Mouse (Mus musculus): ENCODE data around the gene Stxbp1. TPM values are rescaled to one million over a fixed set of nuclear protein-coding genes. Genes with fewer than 3 reads are reported as not detected.

Gene Stxbp1
- polyA plus RNA-seq, 1 experiment from 2014 or later: 26.8 TPM

- no peak for ATAC-seq (ENCODE audit: low read depth)
- Histone ChIP-seq H3K4me1 (ENCODE audit: control insufficient read depth, insufficient read depth, low read length) (no peaks in the 10 kb centered on the region), H3K4me2 (ENCODE audit: low read depth, low read length) (no peak overlapping the region), H3K9me3 (ENCODE audit: control insufficient read depth, low read length) (no peaks in the 10 kb centered on the region), H3K4me3 (ENCODE audit: low read depth, low read length) (no peak overlapping the region), H3K27me3 (replicated peaks; ENCODE audit: control insufficient read depth, insufficient read depth, low read length) (no peaks in the 10 kb centered on the region), H3K9ac (ENCODE audit: low read depth, low read length) (no peak overlapping the region), H3K27ac (replicated peaks; ENCODE audit: low read depth, low read length) (no peak overlapping the region), H3K36me3 (ENCODE audit: control insufficient read depth, insufficient read depth, low read length) (no peaks in the 10 kb centered on the region)
- DNase-seq (ENCODE audit: low spot score): no peak
- 60% methylated on average over 4 of the region's 4 CpGs for WGBS
Observed at GRCm38 (mm10) chr2:32867354-32867753, 20.3 kb upstream of the Stxbp1 start.

- no peak for ATAC-seq (ENCODE audit: low read depth)
Observed at GRCm38 (mm10) chr2:32864755-32865154, 17.7 kb upstream of the Stxbp1 start.

GRCm38 (mm10) chr2:32863317-32863716, 16.3 kb upstream of the Stxbp1 start:
- no peak overlapping the region for H3K9ac ChIP-seq (ENCODE audit: low read depth, low read length)
- ATAC-seq (ENCODE audit: low read depth) (no peak), DNase-seq (ENCODE audit: low spot score) (no peak)
- no peak overlapping the region for H3K4me3 ChIP-seq (ENCODE audit: low read depth, low read length)
- H3K4me1 ChIP-seq (ENCODE audit: control insufficient read depth, insufficient read depth, low read length): no peaks in the 10 kb centered on the region
- H3K9me3 ChIP-seq (ENCODE audit: control insufficient read depth, low read length): no peaks in the 10 kb centered on the region
- no peak overlapping the region for H3K4me2 ChIP-seq (ENCODE audit: low read depth, low read length)
- H3K27ac ChIP-seq (replicated peaks; ENCODE audit: low read depth, low read length): no peak overlapping the region
- WGBS: 87% methylated on average over 3 of the region's 3 CpGs
- H3K27me3 ChIP-seq (replicated peaks; ENCODE audit: control insufficient read depth, insufficient read depth, low read length): no peaks in the 10 kb centered on the region
- no peaks in the 10 kb centered on the region for H3K36me3 ChIP-seq (ENCODE audit: control insufficient read depth, insufficient read depth, low read length)

More at GRCm38 (mm10) chr2:32864755-32865154, 17.7 kb upstream of the Stxbp1 start:
- no peaks in the 10 kb centered on the region for H3K36me3 ChIP-seq (ENCODE audit: control insufficient read depth, insufficient read depth, low read length)
- DNase-seq (ENCODE audit: low spot score): peak; percentile 70
- H3K9ac ChIP-seq (ENCODE audit: low read depth, low read length): no peak overlapping the region
- H3K4me2 ChIP-seq (ENCODE audit: low read depth, low read length): no peak overlapping the region
- no peak overlapping the region for H3K27ac ChIP-seq (replicated peaks; ENCODE audit: low read depth, low read length)
- H3K9me3 ChIP-seq (ENCODE audit: control insufficient read depth, low read length): no peaks in the 10 kb centered on the region
- H3K4me3 ChIP-seq (ENCODE audit: low read depth, low read length): no peak overlapping the region
- no peaks in the 10 kb centered on the region for H3K27me3 ChIP-seq (replicated peaks; ENCODE audit: control insufficient read depth, insufficient read depth, low read length)
- no peaks in the 10 kb centered on the region for H3K4me1 ChIP-seq (ENCODE audit: control insufficient read depth, insufficient read depth, low read length)
- 63% methylated on average over 2 of the region's 2 CpGs for WGBS

GRCm38 (mm10) chr2:32860799-32861198, 13.8 kb upstream of the Stxbp1 start:
- no peak overlapping the region for H3K4me2 ChIP-seq (ENCODE audit: low read depth, low read length)
- H3K4me1 ChIP-seq (ENCODE audit: control insufficient read depth, insufficient read depth, low read length): no peaks in the 10 kb centered on the region
- H3K36me3 ChIP-seq (ENCODE audit: control insufficient read depth, insufficient read depth, low read length): no peaks in the 10 kb centered on the region
- no peak for ATAC-seq (ENCODE audit: low read depth)
- 78% methylated on average over 8 of the region's 8 CpGs for WGBS
- no peaks in the 10 kb centered on the region for H3K9me3 ChIP-seq (ENCODE audit: control insufficient read depth, low read length)
- H3K4me3 ChIP-seq (ENCODE audit: low read depth, low read length): no peak overlapping the region
- H3K9ac ChIP-seq (ENCODE audit: low read depth, low read length): no peak overlapping the region
- no peaks in the 10 kb centered on the region for H3K27me3 ChIP-seq (replicated peaks; ENCODE audit: control insufficient read depth, insufficient read depth, low read length)
- DNase-seq (ENCODE audit: low spot score): no peak
- no peak overlapping the region for H3K27ac ChIP-seq (replicated peaks; ENCODE audit: low read depth, low read length)

- DNase-seq (ENCODE audit: low spot score): no peak
- Histone ChIP-seq H3K4me3 (ENCODE audit: low read depth, low read length) (no peak overlapping the region), H3K27ac (replicated peaks; ENCODE audit: low read depth, low read length) (no peak overlapping the region), H3K4me2 (ENCODE audit: low read depth, low read length) (no peak overlapping the region), H3K9ac (ENCODE audit: low read depth, low read length) (no peak overlapping the region), H3K36me3 (ENCODE audit: control insufficient read depth, insufficient read depth, low read length) (no peaks in the 10 kb centered on the region), H3K9me3 (ENCODE audit: control insufficient read depth, low read length) (no peaks in the 10 kb centered on the region), H3K27me3 (replicated peaks; ENCODE audit: control insufficient read depth, insufficient read depth, low read length) (no peaks in the 10 kb centered on the region), H3K4me1 (ENCODE audit: control insufficient read depth, insufficient read depth, low read length) (no peaks in the 10 kb centered on the region)
- ATAC-seq (ENCODE audit: low read depth): no peak
- 79% methylated on average over 5 of the region's 5 CpGs for WGBS
Observed at GRCm38 (mm10) chr2:32859622-32860012, 12.6 kb upstream of the Stxbp1 start.

- peak; percentile 45; the same call in 1 of the 2 replicates for ATAC-seq (ENCODE audit: low read depth)
- DNase-seq (ENCODE audit: low spot score): no peak
Observed at GRCm38 (mm10) chr2:32859010-32859621, 12.1 kb upstream of the Stxbp1 start.

GRCm38 (mm10) chr2:32857584-32857983, 10.5 kb upstream of the Stxbp1 start:
- no peaks in the 10 kb centered on the region for H3K9me3 ChIP-seq (ENCODE audit: control insufficient read depth, low read length)
- ATAC-seq (ENCODE audit: low read depth) (peak; percentile 78), DNase-seq (ENCODE audit: low spot score) (peak; percentile 92)
- no peak overlapping the region for H3K4me2 ChIP-seq (ENCODE audit: low read depth, low read length)
- no peak overlapping the region for H3K9ac ChIP-seq (ENCODE audit: low read depth, low read length)
- H3K4me3 ChIP-seq (ENCODE audit: low read depth, low read length): no peak overlapping the region
- H3K27me3 ChIP-seq (replicated peaks; ENCODE audit: control insufficient read depth, insufficient read depth, low read length): no peaks in the 10 kb centered on the region; the same call in 1 of the 2 replicates
- WGBS: under 1% methylated on average over 7 of the region's 7 CpGs
- no peaks in the 10 kb centered on the region for H3K36me3 ChIP-seq (ENCODE audit: control insufficient read depth, insufficient read depth, low read length)
- no peaks in the 10 kb centered on the region for H3K4me1 ChIP-seq (ENCODE audit: control insufficient read depth, insufficient read depth, low read length)
- H3K27ac ChIP-seq (replicated peaks; ENCODE audit: low read depth, low read length): no peak overlapping the region

More at GRCm38 (mm10) chr2:32859010-32859621, 12.1 kb upstream of the Stxbp1 start:
- Histone ChIP-seq H3K4me2 (ENCODE audit: low read depth, low read length) (no peak overlapping the region), H3K9ac (ENCODE audit: low read depth, low read length) (no peak overlapping the region), H3K4me3 (ENCODE audit: low read depth, low read length) (no peak overlapping the region), H3K9me3 (ENCODE audit: control insufficient read depth, low read length) (no peaks in the 10 kb centered on the region), H3K27me3 (replicated peaks; ENCODE audit: control insufficient read depth, insufficient read depth, low read length) (no peaks in the 10 kb centered on the region), H3K27ac (replicated peaks; ENCODE audit: low read depth, low read length) (no peak overlapping the region), H3K4me1 (ENCODE audit: control insufficient read depth, insufficient read depth, low read length) (no peaks in the 10 kb centered on the region), H3K36me3 (ENCODE audit: control insufficient read depth, insufficient read depth, low read length) (no peaks in the 10 kb centered on the region)
- WGBS: 44% methylated on average over 10 of the region's 10 CpGs

GRCm38 (mm10) chr2:32855790-32856465, 8.9 kb upstream of the Stxbp1 start:
- Histone ChIP-seq H3K4me2 (ENCODE audit: low read depth, low read length) (no peak overlapping the region), H3K4me3 (ENCODE audit: low read depth, low read length) (no peak overlapping the region), H3K9me3 (ENCODE audit: control insufficient read depth, low read length) (no peaks in the 10 kb centered on the region), H3K27ac (replicated peaks; ENCODE audit: low read depth, low read length) (no peak overlapping the region), H3K27me3 (replicated peaks; ENCODE audit: control insufficient read depth, insufficient read depth, low read length) (peaks cover 6% of the 10 kb centered on the region), H3K36me3 (ENCODE audit: control insufficient read depth, insufficient read depth, low read length) (no peaks in the 10 kb centered on the region), H3K9ac (ENCODE audit: low read depth, low read length) (no peak overlapping the region), H3K4me1 (ENCODE audit: control insufficient read depth, insufficient read depth, low read length) (no peaks in the 10 kb centered on the region)
- DNase-seq (ENCODE audit: low spot score) (no peak), ATAC-seq (ENCODE audit: low read depth) (no peak)
- 36% methylated on average over 5 of the region's 5 CpGs for WGBS
